Mouse (Mus musculus) neutrophil, adult 65 days (primary cell): ENCODE results near the gene Fancd2os. TPM values are rescaled to one million over a fixed set of nuclear protein-coding genes. Genes with fewer than 3 reads are reported as not detected.

Source experiments
- total RNA-seq: library from RNA; stranded (reverse); gene quantifications from 2 replicates; pipeline ENCODE4 v1.2.4, GENCODE M21; 2023

The Fancd2os gene
- total RNA-seq, result not detected in 2 replicates

GRCm38 (mm10) chr6:113600543-113601139 is at the start of gene Fancd2os:
Gene Fancd2os, minus strand, starts transcription at chr6:113600715.

DNA sequence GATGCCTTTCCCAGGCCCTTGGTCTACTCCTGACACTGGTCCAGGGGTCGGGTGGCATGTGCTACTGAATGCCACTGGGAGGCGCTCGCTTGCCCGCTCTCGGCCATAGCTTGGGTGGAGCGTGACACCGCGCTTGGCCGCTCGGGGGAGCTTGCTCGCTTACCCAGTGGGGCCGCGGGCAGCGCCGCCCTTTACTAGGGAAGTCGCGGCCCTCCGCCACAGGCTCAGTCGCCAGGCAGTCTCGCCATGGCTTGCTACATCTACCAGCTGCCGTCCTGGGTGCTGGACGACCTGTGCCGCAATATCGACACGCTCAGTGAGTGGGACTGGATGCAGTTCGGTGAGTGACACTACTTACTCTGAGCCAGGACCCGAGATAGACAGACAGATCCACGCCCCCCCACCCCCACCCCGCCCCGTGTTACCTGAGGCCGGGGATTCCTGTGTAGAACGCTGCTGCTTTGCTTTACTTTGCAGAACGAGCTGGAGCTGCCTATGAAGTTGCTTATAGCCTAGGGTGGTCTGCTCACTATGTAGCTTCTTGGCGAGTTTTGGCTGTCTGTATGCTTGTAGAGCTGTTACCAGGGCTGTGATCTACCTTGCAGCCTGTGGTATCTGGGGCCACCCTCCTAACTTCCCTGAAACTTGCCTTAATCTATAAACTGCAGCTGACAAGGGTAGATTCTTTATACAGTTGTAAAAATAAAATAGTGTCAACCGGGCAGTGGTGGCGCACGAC is 38.0 kb upstream of the Fancd2os start, which contains the start of gene Irak2:
Gene Irak2, plus strand, starts transcription at position 166 of the 739 bp plus-strand sequence.

DNA sequence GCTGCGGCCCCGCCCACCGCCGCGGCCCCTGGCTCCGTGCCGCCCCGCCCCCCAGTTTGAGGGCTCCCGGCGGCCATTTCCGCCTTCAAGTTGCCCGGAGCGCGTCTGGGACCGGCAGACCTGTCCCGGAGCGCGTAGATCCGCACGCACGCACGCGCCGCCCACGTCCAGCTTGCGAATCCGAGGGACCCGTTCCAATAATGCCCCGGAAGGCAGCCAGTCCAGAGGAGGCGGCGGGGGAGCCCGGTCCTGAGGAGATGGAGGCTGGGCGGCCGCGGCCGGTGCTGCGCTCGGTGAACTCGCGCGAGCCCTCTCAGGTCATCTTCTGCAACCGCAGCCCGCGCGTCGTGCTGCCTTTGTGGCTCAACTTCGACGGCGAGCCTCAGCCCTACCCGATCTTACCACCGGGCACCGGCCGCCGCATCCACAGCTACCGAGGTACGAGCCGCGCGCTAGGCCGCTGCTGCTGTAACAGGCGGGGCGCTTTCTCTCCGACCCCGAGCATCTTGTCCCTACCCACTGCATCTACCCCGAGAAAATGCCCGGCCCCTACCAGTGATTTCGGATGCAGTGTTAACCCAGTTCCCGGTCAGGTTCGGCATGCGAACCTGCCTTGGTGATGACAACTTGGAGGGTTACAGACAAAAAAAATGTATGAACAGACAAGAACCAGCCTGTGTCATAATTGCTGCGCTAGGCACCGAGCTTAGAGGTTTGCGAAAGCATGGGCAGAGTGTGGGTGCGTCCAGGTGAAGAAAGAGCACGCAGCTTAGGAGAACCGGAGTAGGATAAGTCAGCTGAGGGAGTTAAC is 23.6 kb upstream of the Fancd2os start, which contains the start of gene Vhl:
Gene Vhl, plus strand, starts transcription at position 19 of the 811 bp plus-strand sequence.

DNA sequence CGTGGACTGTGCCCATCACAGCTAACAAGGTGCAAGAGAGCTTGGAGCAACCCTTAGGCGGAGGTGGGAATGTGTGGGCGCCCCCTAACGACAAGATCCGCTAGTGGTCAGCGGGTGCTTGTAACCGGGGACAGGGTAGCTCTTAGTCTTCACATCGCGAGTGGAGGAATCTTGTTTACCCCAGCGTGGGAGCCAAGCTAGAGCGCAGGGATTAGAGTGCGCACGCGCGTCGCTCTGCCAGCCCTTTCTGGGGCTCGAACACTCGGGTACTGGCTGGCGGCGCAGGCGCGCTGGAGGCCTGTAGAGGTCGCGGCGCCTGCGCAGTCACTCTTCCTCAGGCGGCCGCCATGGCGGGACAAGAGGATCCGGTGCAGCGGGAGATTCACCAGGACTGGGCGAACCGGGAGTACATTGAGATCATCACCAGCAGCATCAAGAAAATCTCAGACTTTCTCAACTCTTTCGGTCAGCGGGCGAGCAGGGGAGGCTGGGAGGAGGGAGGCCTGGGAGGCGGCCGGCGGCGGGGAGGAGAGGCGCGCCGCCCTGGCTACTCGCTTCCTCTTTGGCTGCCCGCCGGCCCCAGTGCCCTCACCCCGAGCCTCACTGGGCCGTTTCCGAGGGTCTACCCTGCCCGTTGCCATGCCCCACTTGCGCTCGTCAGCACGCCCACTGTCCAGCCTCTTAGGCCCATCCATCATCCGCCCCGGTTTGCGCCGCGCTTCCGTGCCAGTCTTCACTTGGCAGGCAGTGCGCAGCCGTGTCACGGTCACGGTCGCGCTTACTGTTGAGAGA is 4.1 kb upstream of the Fancd2os start, which contains the start of gene Brk1:
Gene Brk1, plus strand, starts transcription at position 341 of the 792 bp plus-strand sequence.

Other genes starting within 250 kb of the Fancd2os start
- 21.5 and 31.0 TPM in 2 replicates for gene Tada3, start 222.8 kb downstream of the Fancd2os start, total RNA-seq
- gene Arpc4, start 222.6 kb downstream of the Fancd2os start, total RNA-seq, result 502 and 519 TPM in 2 replicates
- 34.0 and 50.2 TPM in 2 replicates for gene Ttll3, start 211.5 kb downstream of the Fancd2os start, total RNA-seq
- 0.60 and 0.68 TPM in 2 replicates for gene Rpusd3, start 181.4 kb downstream of the Fancd2os start, total RNA-seq
- gene Cidec, start 165.0 kb downstream of the Fancd2os start, total RNA-seq, result not detected in 2 replicates
- gene Jagn1, start 158.1 kb downstream of the Fancd2os start, total RNA-seq, result 8.3 and 8.5 TPM in 2 replicates
- 0.20 TPM in 1 of 2 replicates, not detected in the other for gene Il17re, start 142.2 kb downstream of the Fancd2os start, total RNA-seq
- not detected in 2 replicates for gene Il17rc, start 129.3 kb downstream of the Fancd2os start, total RNA-seq
- gene Creld1, start 117.4 kb downstream of the Fancd2os start, total RNA-seq, result 1.9 and 3.9 TPM in 2 replicates
- gene Prrt3, start 98.8 kb downstream of the Fancd2os start, total RNA-seq, result not detected in 2 replicates
- gene Emc3, start 69.1 kb downstream of the Fancd2os start, total RNA-seq, result 54.7 and 58.4 TPM in 2 replicates
- gene Fancd2, start 69.0 kb downstream of the Fancd2os start, total RNA-seq, result 14.4 and 15.2 TPM in 2 replicates
- 123 TPM in 2 replicates for gene Brk1, start 4.1 kb upstream of the Fancd2os start, total RNA-seq
- gene Vhl, start 23.2 kb upstream of the Fancd2os start, total RNA-seq, result 32.6 and 40.9 TPM in 2 replicates
- 174 and 268 TPM in 2 replicates for gene Irak2, start 37.8 kb upstream of the Fancd2os start, total RNA-seq
- gene Tatdn2, start 96.3 kb upstream of the Fancd2os start, total RNA-seq, result 126 and 165 TPM in 2 replicates
- gene Ghrl, start 119.2 kb upstream of the Fancd2os start, total RNA-seq, result not detected in 2 replicates
- 74.6 and 75.0 TPM in 2 replicates for gene Sec13, start 140.0 kb upstream of the Fancd2os start, total RNA-seq